In the genomic region with DNA sequence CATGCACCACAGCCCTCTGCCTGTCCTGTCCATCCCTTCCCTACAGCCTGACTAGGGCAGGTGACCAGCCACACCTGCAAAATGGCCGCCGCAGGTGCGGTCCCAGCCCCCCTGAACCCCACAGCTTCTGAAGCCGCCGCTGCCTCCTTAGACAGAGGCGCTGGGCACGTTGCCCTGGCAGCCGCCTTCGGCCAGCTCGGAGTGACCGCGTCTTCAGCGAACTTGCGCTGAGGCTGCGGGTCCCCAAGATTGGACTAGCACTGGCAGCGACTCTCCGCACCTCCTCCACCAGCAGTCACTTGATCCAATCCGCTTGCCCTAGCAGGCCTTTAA, we compare ENCODE assay signal across 9 mouse cellular contexts. TPM values are rescaled to one million over a fixed set of nuclear protein-coding genes. Genes with fewer than 3 reads are reported as not detected.
DNase-seq lines count a peak whose midpoint lies in the region; ATAC-seq and TF ChIP-seq lines count a peak whose summit lies in the region.
"Had no signal": no experiment of that assay in that cellular context is flagged by ENCODE, and none has a peak within 500 bp of the region (broad histone marks: within the 10 kb centered on the region; RNA-seq: fewer than 3 reads in every experiment).

No protein-coding gene starts in this region.

- H3K9me3 ChIP-seq in lung, embryonic 14.5 days (ENCODE audit: low read depth, low read length): no peaks in the 10 kb centered on the region
- H3K9me3 ChIP-seq in embryonic facial prominence, embryonic 12.5 days: no peaks in the 10 kb centered on the region
- H3K9me3 ChIP-seq in heart, postnatal 0 days (replicated peaks; ENCODE audit: control insufficient read depth, low read length): no peaks in the 10 kb centered on the region
- no peaks in the 10 kb centered on the region for H3K9me3 ChIP-seq in liver, embryonic 11.5 days (ENCODE audit: control insufficient read depth, low read length)
- no peaks in the 10 kb centered on the region for H3K9me3 ChIP-seq in stomach, postnatal 0 days (ENCODE audit: control insufficient read depth, low read length)

- 0 out of 2 replicates have a peak, but pooled peaks have one; percentile 10 for ATAC-seq in lung, embryonic 14.5 days (ENCODE audit: insufficient read depth)
- no peak for ATAC-seq in embryonic facial prominence, embryonic 12.5 days (ENCODE audit: insufficient number of reproducible peaks, insufficient read depth, low FRiP score, low TSS enrichment)
- ATAC-seq in heart, postnatal 0 days (ENCODE audit: insufficient read depth, low read depth): peak; percentile 21; the same call in 1 of the 2 replicates
- ATAC-seq in liver, embryonic 11.5 days (replicated peaks; ENCODE audit: low FRiP score): no peak; the same call in 1 of the 2 replicates
- peak; percentile 41; the same call in 1 of the 2 replicates for ATAC-seq in stomach, postnatal 0 days (ENCODE audit: low FRiP score, low TSS enrichment)

- H3K4me1 ChIP-seq in lung, embryonic 14.5 days (ENCODE audit: insufficient read depth): no peaks in the 10 kb centered on the region
- peaks cover 12% of the 10 kb centered on the region for H3K4me1 ChIP-seq in embryonic facial prominence, embryonic 12.5 days
- 0 out of 2 replicates have a peak, but pooled peaks cover 3% of the 10 kb centered on the region for H3K4me1 ChIP-seq in heart, postnatal 0 days (ENCODE audit: control insufficient read depth, insufficient read depth)
- no peaks in the 10 kb centered on the region for H3K4me1 ChIP-seq in liver, embryonic 11.5 days (replicated peaks; ENCODE audit: control insufficient read depth, insufficient read depth, low read length)
- H3K4me1 ChIP-seq in stomach, postnatal 0 days (replicated peaks; ENCODE audit: control insufficient read depth, insufficient read depth): peaks cover 3% of the 10 kb centered on the region; the same call in 1 of the 2 replicates

- peaks cover 43% of the 10 kb centered on the region for H3K27me3 ChIP-seq in lung, embryonic 14.5 days (ENCODE audit: insufficient read depth, low read length)
- peaks cover 54% of the 10 kb centered on the region for H3K27me3 ChIP-seq in embryonic facial prominence, embryonic 12.5 days
- H3K27me3 ChIP-seq in heart, postnatal 0 days (ENCODE audit: control insufficient read depth, insufficient read depth, low read length): peaks cover 47% of the 10 kb centered on the region
- peaks cover 58% of the 10 kb centered on the region for H3K27me3 ChIP-seq in liver, embryonic 11.5 days (replicated peaks; ENCODE audit: control insufficient read depth, insufficient read depth, low read length)
- H3K27me3 ChIP-seq in stomach, postnatal 0 days (ENCODE audit: control insufficient read depth, insufficient read depth, low read length): peaks cover 7% of the 10 kb centered on the region; the same call in 1 of the 2 replicates

- TF ChIP-seq CTCF in lung, embryonic 14.5 days (IDR thresholded peaks at IDR 0.05; ENCODE audit: low read depth): no peak
- no peak for TF ChIP-seq CTCF in heart, postnatal 0 days (IDR thresholded peaks at IDR 0.05; ENCODE audit: low read depth)
- TF ChIP-seq CTCF in stomach, postnatal 0 days (IDR thresholded peaks at IDR 0.05; ENCODE audit: low read depth): no peak

- no peaks in the 10 kb centered on the region for H3K36me3 ChIP-seq in lung, embryonic 14.5 days (ENCODE audit: insufficient read depth)
- no peaks in the 10 kb centered on the region for H3K36me3 ChIP-seq in embryonic facial prominence, embryonic 12.5 days
- no peaks in the 10 kb centered on the region for H3K36me3 ChIP-seq in heart, postnatal 0 days (replicated peaks; ENCODE audit: control insufficient read depth, insufficient read depth, low read length)
- no peaks in the 10 kb centered on the region for H3K36me3 ChIP-seq in liver, embryonic 11.5 days (ENCODE audit: control insufficient read depth, insufficient read depth, low read length)
- H3K36me3 ChIP-seq in stomach, postnatal 0 days (ENCODE audit: control insufficient read depth, insufficient read depth, low read length): no peaks in the 10 kb centered on the region

- peak overlapping the region; percentile 49 for H3K4me3 ChIP-seq in lung, embryonic 14.5 days (ENCODE audit: low read depth, low read length)
- peak overlapping the region; percentile 58 for H3K4me3 ChIP-seq in embryonic facial prominence, embryonic 12.5 days
- H3K4me3 ChIP-seq in heart, postnatal 0 days (ENCODE audit: low read depth, low read length): peak overlapping the region; percentile 44
- H3K4me3 ChIP-seq in liver, embryonic 11.5 days (ENCODE audit: low read depth, low read length): peak overlapping the region; percentile 40
- peak overlapping the region; percentile 48 for H3K4me3 ChIP-seq in stomach, postnatal 0 days (ENCODE audit: low read depth, low read length)

- TF ChIP-seq EP300 in heart, postnatal 0 days (IDR thresholded peaks at IDR 0.05; ENCODE audit: low read depth): no peak
- TF ChIP-seq EP300 in stomach, postnatal 0 days (optimal IDR thresholded peaks at IDR 0.05): no peak

- H3K4me2 ChIP-seq in lung, embryonic 14.5 days: peak overlapping the region; percentile 95
- H3K4me2 ChIP-seq in embryonic facial prominence, embryonic 12.5 days (replicated peaks): peak overlapping the region; percentile 94
- peak overlapping the region; percentile 74 for H3K4me2 ChIP-seq in heart, postnatal 0 days (ENCODE audit: low read depth, low read length)
- peak overlapping the region; percentile 74 for H3K4me2 ChIP-seq in liver, embryonic 11.5 days
- peak overlapping the region; percentile 78 for H3K4me2 ChIP-seq in stomach, postnatal 0 days (replicated peaks; ENCODE audit: low read depth)

- 3% methylated on average over 18 of the region's 18 CpGs for WGBS in lung, embryonic 14.5 days
- WGBS in embryonic facial prominence, embryonic 12.5 days: 1% methylated on average over 18 of the region's 18 CpGs
- 5% methylated on average over 18 of the region's 18 CpGs for WGBS in heart, postnatal 0 days
- WGBS in liver, embryonic 11.5 days: 7% methylated on average over 18 of the region's 18 CpGs
- 3% methylated on average over 18 of the region's 18 CpGs for WGBS in stomach, postnatal 0 days

- peak overlapping the region; percentile 49 for H3K9ac ChIP-seq in lung, embryonic 14.5 days
- peak overlapping the region; percentile 64; the same call in 1 of the 2 replicates for H3K9ac ChIP-seq in embryonic facial prominence, embryonic 12.5 days
- peak overlapping the region; percentile 43 for H3K9ac ChIP-seq in heart, postnatal 0 days (replicated peaks; ENCODE audit: low read depth, low read length)
- H3K9ac ChIP-seq in liver, embryonic 11.5 days (ENCODE audit: low read depth, low read length): no peak overlapping the region
- peak overlapping the region; percentile 35 for H3K9ac ChIP-seq in stomach, postnatal 0 days (ENCODE audit: low read length)

- DNase-seq in lung, embryonic 14.5 days: no peak
- DNase-seq in lung, postnatal 14 days: no peak
- no peak for DNase-seq in heart, postnatal 0 days (ENCODE audit: low spot score)
- DNase-seq in liver, embryonic 11.5 days (ENCODE audit: low spot score): no peak
- DNase-seq in stomach, postnatal 0 days (ENCODE audit: low spot score): peak; percentile 32
- no peak for DNase-seq in ovary, postnatal 14 days (ENCODE audit: low spot score)

- no peak overlapping the region for H3K27ac ChIP-seq in lung, embryonic 14.5 days (ENCODE audit: low read depth)
- H3K27ac ChIP-seq in embryonic facial prominence, embryonic 12.5 days: no peak overlapping the region
- no peak overlapping the region for H3K27ac ChIP-seq in heart, postnatal 0 days (ENCODE audit: low read depth)
- no peak overlapping the region for H3K27ac ChIP-seq in liver, embryonic 11.5 days (ENCODE audit: low read depth, low read length)
- no peak overlapping the region for H3K27ac ChIP-seq in stomach, postnatal 0 days (replicated peaks)

RNA-seq across cellular contexts. Expression of a gene that starts 1.5 kb away (rescaled TPM):
- 8.6 and 11.2 TPM in 2 replicates for polyA plus RNA-seq in lung, embryonic 14.5 days (2014; fragmentation: Nextera tagmentation; extraction: Ambion mirVana)
- 31.4 and 34.4 TPM in 2 replicates for polyA plus RNA-seq in embryonic facial prominence, embryonic 12.5 days (2016; fragmentation: Nextera tagmentation; extraction: Ambion mirVana)
- 15.6 and 16.4 TPM in 2 replicates for total RNA-seq in heart, postnatal 0 days (2014; rRNA removed; ENCODE audit: low replicate concordance)
- 7.2 and 7.3 TPM in 2 replicates for polyA plus RNA-seq in heart, postnatal 0 days (2015; fragmentation: Nextera tagmentation; extraction: Ambion mirVana)
- polyA plus RNA-seq in liver, embryonic 11.5 days (2014; fragmentation: Nextera tagmentation; extraction: Ambion mirVana): 2.2 TPM in 2 replicates
- polyA plus RNA-seq in stomach, postnatal 0 days (2015; fragmentation: Nextera tagmentation; extraction: Ambion mirVana): 7.7 and 9.6 TPM in 2 replicates

RNA-seq across cellular contexts. Expression of a gene that starts 34.8 kb away (rescaled TPM):
- 0.27 TPM in 1 of 2 replicates, not detected in the other for polyA plus RNA-seq in lung, embryonic 14.5 days (2014; fragmentation: Nextera tagmentation; extraction: Ambion mirVana)
- polyA plus RNA-seq in embryonic facial prominence, embryonic 12.5 days (2016; fragmentation: Nextera tagmentation; extraction: Ambion mirVana): not detected in 2 replicates
- total RNA-seq in heart, postnatal 0 days (2014; rRNA removed; ENCODE audit: low replicate concordance): 0.15 TPM in 1 of 2 replicates, not detected in the other
- polyA plus RNA-seq in heart, postnatal 0 days (2015; fragmentation: Nextera tagmentation; extraction: Ambion mirVana): 0.12 TPM in 1 of 2 replicates, not detected in the other
- 1.1 and 1.6 TPM in 2 replicates for polyA plus RNA-seq in liver, embryonic 11.5 days (2014; fragmentation: Nextera tagmentation; extraction: Ambion mirVana)
- 0.48 and 0.55 TPM in 2 replicates for polyA plus RNA-seq in stomach, postnatal 0 days (2015; fragmentation: Nextera tagmentation; extraction: Ambion mirVana)
- total RNA-seq: layer of hippocampus, adult 8-10 months had no signal
- polyA plus RNA-seq: brain, embryonic 14.5 days had no signal

Comparison
In these comparisons a context has a peak if more than half of its experiments do, and no peak if none do; other contexts are left out.
1. ATAC-seq: peak in lung, embryonic 14.5 days (single experiment), heart, postnatal 0 days (single experiment) and stomach, postnatal 0 days (single experiment); none in embryonic facial prominence, embryonic 12.5 days (single experiment) and liver, embryonic 11.5 days (single experiment).
2. Peak in every context shown above with its lines, with median percentiles within 50 percentile points of each other: H3K4me2 ChIP-seq and H3K4me3 ChIP-seq.